Mouse (Mus musculus): ENCODE data around the gene Tmem170. TPM values are rescaled to one million over a fixed set of nuclear protein-coding genes. Genes with fewer than 3 reads are reported as not detected.

The Tmem170 gene
- 7.5 and 8.6 TPM in 2 replicates for polyA plus RNA-seq (2015; fragmentation: Nextera tagmentation; extraction: Ambion mirVana)

DNA sequence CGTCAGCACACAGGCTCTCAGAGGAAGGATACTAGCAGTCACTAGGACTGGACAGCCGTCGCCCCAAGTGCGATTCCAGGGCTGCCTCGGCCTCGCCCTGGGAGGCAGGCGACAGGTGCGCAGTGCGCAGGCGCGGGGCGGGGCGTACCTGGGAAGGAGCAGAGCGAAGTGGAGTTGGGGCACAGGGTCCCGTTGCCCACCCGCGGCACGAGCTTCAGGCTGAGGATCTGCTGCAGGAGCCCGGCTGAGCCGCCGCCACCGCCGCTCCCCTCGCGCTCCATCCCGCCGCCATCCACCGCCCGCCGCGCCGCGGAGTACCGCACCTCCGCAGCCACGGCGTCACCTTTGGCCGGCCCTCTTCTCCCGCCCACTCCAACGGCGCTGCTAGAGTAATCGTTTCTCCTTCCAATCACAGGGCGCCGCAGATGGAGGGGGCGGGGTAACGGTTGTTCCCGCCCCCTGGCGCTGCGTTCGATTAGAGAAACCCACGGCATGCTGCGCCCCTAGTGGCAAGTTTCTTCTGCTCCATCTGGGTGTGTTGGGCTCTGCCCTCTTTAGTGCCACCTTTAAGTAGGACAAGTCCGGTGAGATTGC lies at the start of gene Tmem170:
Gene Tmem170 (minus strand): TSS at position 396 of the 594 bp plus-strand sequence.
- WGBS: under 1% methylated on average over 52 of the region's 53 CpGs
- H3K4me2 ChIP-seq (replicated peaks): peak within 1 kb of the TSS; percentile 84
- peak within 1 kb of the TSS; percentile 74; the same call in 1 of the 2 replicates for H3K27ac ChIP-seq
- ATAC-seq (ENCODE audit: low FRiP score, low read depth): peak; percentile 98
- H3K4me3 ChIP-seq: peak within 1 kb of the TSS; percentile 73
- H3K9ac ChIP-seq: peak within 1 kb of the TSS; percentile 78
- peaks cover 10% of the 10 kb centered on the region for H3K36me3 ChIP-seq
- no peaks in the 10 kb centered on the region for H3K27me3 ChIP-seq
- peaks cover 9% of the 10 kb centered on the region for H3K4me1 ChIP-seq
- no peaks in the 10 kb centered on the region for H3K9me3 ChIP-seq

GRCm38 (mm10) chr8:111924976-111925375 lies 48.4 kb upstream of the Tmem170 start:
- Histone ChIP-seq H3K9ac (no peak overlapping the region), H3K4me2 (replicated peaks) (no peak overlapping the region), H3K27ac (no peak overlapping the region), H3K36me3 (0 out of 2 replicates have a peak, but pooled peaks cover 4% of the 10 kb centered on the region), H3K4me1 (no peaks in the 10 kb centered on the region), H3K9me3 (no peaks in the 10 kb centered on the region), H3K4me3 (no peak overlapping the region), H3K27me3 (no peaks in the 10 kb centered on the region)
- 78% methylated on average over 7 of the region's 7 CpGs for WGBS
- ATAC-seq (ENCODE audit: low FRiP score, low read depth): no peak

DNA sequence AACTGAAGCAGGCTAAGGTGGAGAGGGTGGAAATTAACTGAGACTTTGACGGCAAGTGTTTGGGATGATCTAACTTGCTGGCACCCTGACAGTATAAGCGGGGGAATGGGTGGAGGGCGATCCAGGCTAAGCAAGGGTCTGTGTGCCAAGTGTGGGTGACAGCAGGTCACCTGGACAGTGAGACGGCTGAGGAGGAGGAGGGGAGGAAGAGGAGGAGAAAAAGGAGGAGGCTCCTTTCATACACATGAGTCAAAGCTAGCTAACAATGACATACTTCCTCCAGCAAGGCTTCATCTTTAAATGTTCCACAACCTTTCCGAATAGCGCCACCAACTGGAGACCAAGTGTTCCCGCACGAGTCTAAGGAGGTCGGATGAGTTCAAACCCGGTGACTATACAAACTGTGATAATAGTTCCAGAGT lies 46.8 kb upstream of the Tmem170 start:
- H3K27ac ChIP-seq: no peak overlapping the region
- no peak for ATAC-seq (ENCODE audit: low FRiP score, low read depth)
- 35% methylated on average over 10 of the region's 10 CpGs for WGBS
- H3K4me1 ChIP-seq: no peaks in the 10 kb centered on the region
- H3K4me2 ChIP-seq (replicated peaks): no peak overlapping the region
- peaks cover 10% of the 10 kb centered on the region for H3K36me3 ChIP-seq
- 0 out of 2 replicates have a peak, but pooled peaks cover 2% of the 10 kb centered on the region for H3K9me3 ChIP-seq
- H3K9ac ChIP-seq: no peak overlapping the region
- no peak overlapping the region for H3K4me3 ChIP-seq
- H3K27me3 ChIP-seq: no peaks in the 10 kb centered on the region

DNA sequence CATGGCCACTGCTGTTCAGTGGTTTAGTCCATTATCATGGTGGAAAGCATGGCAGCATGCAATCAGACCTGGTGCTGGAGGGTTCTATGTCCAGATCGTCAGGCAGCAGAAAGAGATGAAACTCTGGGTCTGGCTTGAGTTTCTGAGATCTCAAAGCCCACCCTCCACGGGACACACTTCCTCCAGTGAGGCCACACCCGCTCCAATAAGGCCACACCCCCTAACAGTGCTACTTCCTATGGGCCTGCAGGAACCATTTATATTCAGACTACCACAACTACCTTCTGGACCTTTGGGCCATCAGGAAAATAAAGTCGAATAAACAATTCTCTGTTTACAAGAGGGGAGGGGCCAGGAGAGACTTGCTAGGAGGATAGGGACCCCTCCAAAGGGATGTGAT lies 44.4 kb upstream of the Tmem170 start:
- H3K9me3 ChIP-seq: 0 out of 2 replicates have a peak, but pooled peaks cover 2% of the 10 kb centered on the region
- no peaks in the 10 kb centered on the region for H3K4me1 ChIP-seq
- no peak for ATAC-seq (ENCODE audit: low FRiP score, low read depth)
- H3K27ac ChIP-seq: no peak overlapping the region
- no peak overlapping the region for H3K4me2 ChIP-seq (replicated peaks)
- no peak overlapping the region for H3K4me3 ChIP-seq
- H3K27me3 ChIP-seq: no peaks in the 10 kb centered on the region
- 76% methylated on average over 4 of the region's 4 CpGs for WGBS
- no peak overlapping the region for H3K9ac ChIP-seq
- peaks cover 28% of the 10 kb centered on the region for H3K36me3 ChIP-seq

DNA sequence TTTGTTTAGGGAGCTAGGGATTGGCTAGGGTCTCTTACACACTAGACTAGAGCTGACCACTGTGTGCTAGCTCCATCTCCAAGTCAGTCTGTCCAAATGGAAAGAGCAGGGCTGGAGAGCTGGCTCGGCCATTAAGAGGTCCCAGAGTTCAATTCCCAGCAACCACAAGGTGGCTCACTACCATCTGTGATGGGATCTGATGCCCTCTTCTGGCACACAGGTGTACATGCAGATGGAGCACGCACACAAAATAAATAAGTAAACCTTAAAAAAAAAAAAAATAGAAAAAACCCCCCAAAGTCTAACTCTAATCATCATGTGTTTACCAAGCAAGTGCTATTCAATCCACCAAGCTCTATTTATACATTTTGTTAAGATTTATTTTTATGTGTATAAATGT lies 43.1 kb upstream of the Tmem170 start:
- no peak for ATAC-seq (ENCODE audit: low FRiP score, low read depth)
- no peak overlapping the region for H3K4me3 ChIP-seq
- 95% methylated on average over 2 of the region's 2 CpGs for WGBS

GRCm38 (mm10) chr8:111912860-111913432 lies 36.4 kb upstream of the Tmem170 start:
- peak overlapping the region; percentile 22; the same call in 1 of the 2 replicates for H3K27ac ChIP-seq
- H3K36me3 ChIP-seq: peaks cover 22% of the 10 kb centered on the region
- H3K4me1 ChIP-seq: peaks cover 26% of the 10 kb centered on the region
- WGBS: 34% methylated on average over 12 of the region's 12 CpGs
- H3K9ac ChIP-seq: no peak overlapping the region
- peak overlapping the region; percentile 41 for H3K4me2 ChIP-seq (replicated peaks)
- H3K4me3 ChIP-seq: no peak overlapping the region
- peaks cover 23% of the 10 kb centered on the region for H3K27me3 ChIP-seq
- no peaks in the 10 kb centered on the region for H3K9me3 ChIP-seq
- ATAC-seq (ENCODE audit: low FRiP score, low read depth): peak; percentile 68

More for the DNA sequence above, 43.1 kb upstream of the Tmem170 start:
- Histone ChIP-seq H3K4me1 (no peaks in the 10 kb centered on the region), H3K27me3 (no peaks in the 10 kb centered on the region), H3K4me2 (replicated peaks) (no peak overlapping the region), H3K27ac (no peak overlapping the region), H3K9me3 (0 out of 2 replicates have a peak, but pooled peaks cover 2% of the 10 kb centered on the region), H3K9ac (no peak overlapping the region), H3K36me3 (peaks cover 36% of the 10 kb centered on the region)

GRCm38 (mm10) chr8:111911572-111911971 lies 35.0 kb upstream of the Tmem170 start:
- ATAC-seq (ENCODE audit: low FRiP score, low read depth): no peak
- Histone ChIP-seq H3K4me2 (replicated peaks) (no peak overlapping the region), H3K9ac (no peak overlapping the region), H3K27me3 (peaks cover 23% of the 10 kb centered on the region), H3K4me1 (peaks cover 26% of the 10 kb centered on the region), H3K9me3 (no peaks in the 10 kb centered on the region), H3K36me3 (peaks cover 13% of the 10 kb centered on the region), H3K27ac (no peak overlapping the region), H3K4me3 (no peak overlapping the region)
- 45% methylated on average over 7 of the region's 7 CpGs for WGBS

GRCm38 (mm10) chr8:111909621-111910450 lies 33.3 kb upstream of the Tmem170 start, which contains the start of gene Chst5:
TSS of gene Chst5 (minus strand) at chr8:111910447.
- Histone ChIP-seq H3K4me2 (replicated peaks) (peak within 1 kb of the TSS; percentile 75), H3K36me3 (no peaks in the 10 kb centered on the region), H3K9me3 (no peaks in the 10 kb centered on the region), H3K9ac (peak within 1 kb of the TSS; percentile 66), H3K27ac (no peak within 1 kb of the TSS), H3K27me3 (peaks cover 23% of the 10 kb centered on the region), H3K4me1 (peaks cover 35% of the 10 kb centered on the region), H3K4me3 (peak within 1 kb of the TSS; percentile 47)
- WGBS: 6% methylated on average over 45 of the region's 47 CpGs
- ATAC-seq (ENCODE audit: low FRiP score, low read depth): no peak

DNA sequence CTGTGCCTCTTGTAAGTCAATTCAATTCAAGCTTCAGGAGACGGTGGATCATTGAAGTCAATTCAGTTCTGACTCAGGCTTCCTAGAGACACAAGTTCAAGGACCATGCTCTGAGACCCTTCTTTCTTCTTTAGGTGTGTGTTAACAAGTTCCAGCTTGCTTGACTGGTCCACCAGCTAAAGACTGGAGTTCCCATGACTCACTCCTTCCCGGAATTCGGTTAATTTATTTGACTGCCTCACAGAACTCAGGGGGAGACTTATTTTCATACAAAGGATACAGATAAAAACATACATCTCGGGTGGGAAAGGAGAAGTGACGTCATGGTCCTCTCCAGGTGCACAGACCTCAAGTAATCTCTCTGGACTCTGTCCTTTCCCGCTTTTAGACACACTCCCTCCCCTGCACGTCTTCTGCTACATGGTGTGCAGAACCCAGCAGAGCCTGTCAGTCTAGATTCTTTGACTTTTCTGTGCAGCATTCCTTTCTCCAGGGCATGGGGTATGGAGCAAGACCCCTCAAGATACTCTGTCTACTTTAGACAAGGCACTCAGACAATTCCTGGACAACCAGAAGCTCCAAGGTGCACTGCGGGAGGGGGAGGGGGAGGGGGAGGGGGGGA lies 29.1 kb upstream of the Tmem170 start:
- ATAC-seq (ENCODE audit: low FRiP score, low read depth): peak; percentile 42; the same call in 1 of the 2 replicates

DNA sequence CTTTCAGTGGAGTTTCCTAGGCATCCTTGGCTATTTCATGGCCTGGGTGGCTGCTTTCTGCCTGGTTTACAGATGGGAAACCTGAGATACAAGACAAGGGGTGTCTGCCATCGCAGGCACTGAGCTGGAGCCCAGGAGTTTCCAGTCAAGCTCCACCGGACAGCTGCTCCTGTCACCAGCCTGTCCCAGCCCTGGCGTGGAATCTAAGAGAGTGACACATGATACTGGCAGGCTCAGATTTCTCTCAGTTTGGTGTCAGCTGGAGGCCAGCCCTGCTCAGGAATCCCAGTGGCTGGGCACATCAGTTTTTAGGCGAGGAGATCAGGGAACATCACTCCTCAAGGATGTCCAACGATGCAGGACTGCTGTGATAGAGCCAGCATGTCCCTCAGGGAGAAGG lies 25.5 kb upstream of the Tmem170 start:
- H3K4me3 ChIP-seq: no peak overlapping the region
- H3K4me2 ChIP-seq (replicated peaks): no peak overlapping the region
- H3K27ac ChIP-seq: no peak overlapping the region
- 17% methylated on average over 5 of the region's 5 CpGs for WGBS
- peak; percentile 49; the same call in 1 of the 2 replicates for ATAC-seq (ENCODE audit: low FRiP score, low read depth)
- no peaks in the 10 kb centered on the region for H3K27me3 ChIP-seq
- no peaks in the 10 kb centered on the region for H3K36me3 ChIP-seq
- H3K9ac ChIP-seq: no peak overlapping the region
- H3K4me1 ChIP-seq: peaks cover 15% of the 10 kb centered on the region
- H3K9me3 ChIP-seq: no peaks in the 10 kb centered on the region

More for the DNA sequence above, 29.1 kb upstream of the Tmem170 start:
- Histone ChIP-seq H3K27me3 (peaks cover 16% of the 10 kb centered on the region), H3K4me2 (replicated peaks) (no peak overlapping the region), H3K9me3 (no peaks in the 10 kb centered on the region), H3K9ac (no peak overlapping the region), H3K4me1 (peaks cover 24% of the 10 kb centered on the region), H3K4me3 (no peak overlapping the region), H3K27ac (peak overlapping the region; percentile 11; the same call in 1 of the 2 replicates), H3K36me3 (no peaks in the 10 kb centered on the region)
- WGBS: 52% methylated on average over 7 of the region's 8 CpGs

DNA sequence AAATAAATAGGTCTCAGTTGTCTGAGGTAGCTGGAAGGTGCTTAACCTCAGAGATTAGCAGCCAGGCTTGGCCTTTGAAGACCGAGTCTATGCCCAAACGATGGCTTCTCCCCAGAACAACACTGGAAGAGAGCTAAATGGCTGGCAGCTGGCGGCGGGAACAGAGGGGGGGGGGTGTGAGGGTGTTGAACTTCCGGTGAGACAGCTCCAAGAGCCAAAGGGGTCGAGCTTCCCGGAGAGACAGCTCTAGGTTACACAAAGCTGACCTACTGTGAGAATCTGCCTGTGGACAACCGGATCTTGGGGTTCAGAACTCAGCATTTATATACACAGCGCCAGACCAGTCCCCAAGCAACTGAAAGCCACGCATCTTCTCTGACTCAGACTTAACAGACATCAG lies 22.0 kb upstream of the Tmem170 start:
- Histone ChIP-seq H3K4me3 (no peak overlapping the region), H3K27me3 (no peaks in the 10 kb centered on the region), H3K9ac (no peak overlapping the region), H3K9me3 (no peaks in the 10 kb centered on the region), H3K4me2 (replicated peaks) (no peak overlapping the region), H3K4me1 (0 out of 2 replicates have a peak, but pooled peaks cover 6% of the 10 kb centered on the region), H3K36me3 (no peaks in the 10 kb centered on the region), H3K27ac (no peak overlapping the region)
- 42% methylated on average over 10 of the region's 10 CpGs for WGBS
- ATAC-seq (ENCODE audit: low FRiP score, low read depth): no peak
